Mouse (Mus musculus): Measurements from ENCODE around the gene Nomo1.

GRCm38 (mm10) chr7:46104256-46104915 lies 70.9 kb downstream of the Nomo1 start:
- TF ChIP-seq POLR2A (IDR thresholded peaks at IDR 0.05; ENCODE audit: low read depth, low read length) (no peak), CTCF (IDR thresholded peaks at IDR 0.05; ENCODE audit: extremely low read depth, insufficient read length, insufficient replicate concordance, low read depth, low read length) (no peak)

Measured in small intestine, adult 2 months (tissue).